ENCODE assay signal across 8 mouse cellular contexts in the genomic region with DNA sequence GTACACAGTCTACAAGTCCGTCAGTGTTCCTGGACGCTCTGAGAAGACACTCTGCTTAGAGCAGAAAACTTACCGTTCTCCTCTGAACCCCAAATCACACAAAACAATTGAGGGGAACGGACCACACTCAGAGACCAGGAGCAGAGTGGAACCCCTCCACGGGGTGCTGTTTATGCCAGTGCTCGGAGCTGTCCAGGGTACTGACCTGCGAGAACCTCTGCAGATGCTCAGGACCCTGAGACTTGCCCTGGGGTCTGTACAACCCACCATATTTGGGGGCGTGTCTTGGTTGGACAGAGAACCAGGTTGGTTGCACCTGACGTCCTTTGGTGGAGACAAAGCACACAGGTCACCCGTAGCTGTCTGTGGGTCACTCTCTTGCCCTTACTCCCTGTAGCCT.
DNase-seq lines count a peak whose midpoint lies in the region; ATAC-seq lines count a peak whose summit lies in the region.
"Had no signal": no experiment of that assay in that cellular context is flagged by ENCODE, and none has a peak within 500 bp of the region (broad histone marks: within the 10 kb centered on the region; RNA-seq: fewer than 3 reads in every experiment).

No protein-coding gene starts in this region.

- H3K4me3 ChIP-seq in midbrain, embryonic 10.5 days: no peak overlapping the region
- H3K4me3 ChIP-seq in midbrain, embryonic 16.5 days (ENCODE audit: low read depth, low read length): no peak overlapping the region
- H3K4me3 ChIP-seq: embryonic facial prominence, embryonic 13.5 days had no signal

- H3K9ac ChIP-seq in midbrain, embryonic 16.5 days (ENCODE audit: low read depth, low read length): no peak overlapping the region
- H3K9ac ChIP-seq: embryonic facial prominence, embryonic 13.5 days had no signal

- H3K9me3 ChIP-seq in midbrain, embryonic 10.5 days (replicated peaks): no peaks in the 10 kb centered on the region
- no peaks in the 10 kb centered on the region for H3K9me3 ChIP-seq in midbrain, embryonic 16.5 days (replicated peaks; ENCODE audit: control insufficient read depth, low read length, poor library complexity, severe bottlenecking)
- H3K9me3 ChIP-seq: embryonic facial prominence, embryonic 13.5 days had no signal

- DNase-seq in midbrain, embryonic 10.5 days (ENCODE audit: low spot score): peak; percentile 39
- peak; percentile 19 for DNase-seq in c-Kit-positive CD71-positive TER-119-negative erythroid progenitor cells, embryonic 14.5 days (ENCODE audit: low read depth)
- peak; percentile 80 for DNase-seq in forelimb bud, embryonic 11.5 days (ENCODE audit: low read depth, low spot score)
- DNase-seq in thymus, postnatal 25 days: peak; percentile 46
- no peak for DNase-seq in layer of hippocampus, adult 18-20 months (ENCODE audit: low spot score in 2 of 2)
- DNase-seq in right cerebral cortex, adult 18-20 months: no peak

- H3K4me1 ChIP-seq in midbrain, embryonic 10.5 days: peaks cover 2% of the 10 kb centered on the region; the same call in 1 of the 2 replicates
- H3K4me1 ChIP-seq in midbrain, embryonic 16.5 days (ENCODE audit: control insufficient read depth, insufficient read depth, low read length): no peaks in the 10 kb centered on the region
- H3K4me1 ChIP-seq: embryonic facial prominence, embryonic 13.5 days had no signal

- no peak for ATAC-seq in midbrain, embryonic 16.5 days

- no peaks in the 10 kb centered on the region for H3K27me3 ChIP-seq in midbrain, embryonic 10.5 days (ENCODE audit: low read depth, poor library complexity, severe bottlenecking)
- no peaks in the 10 kb centered on the region for H3K27me3 ChIP-seq in midbrain, embryonic 16.5 days (ENCODE audit: control insufficient read depth, insufficient read depth, low read depth, low read length)
- H3K27me3 ChIP-seq: embryonic facial prominence, embryonic 13.5 days had no signal

- 54% methylated on average over 10 of the region's 10 CpGs for WGBS in midbrain, embryonic 10.5 days
- WGBS in midbrain, embryonic 16.5 days: 46% methylated on average over 10 of the region's 10 CpGs

- no peak overlapping the region for H3K27ac ChIP-seq in midbrain, embryonic 10.5 days (replicated peaks)
- no peak overlapping the region; the same call in 1 of the 2 replicates for H3K27ac ChIP-seq in midbrain, embryonic 16.5 days (ENCODE audit: low read length)
- H3K27ac ChIP-seq: embryonic facial prominence, embryonic 13.5 days had no signal

- no peak overlapping the region for H3K4me2 ChIP-seq in midbrain, embryonic 16.5 days (ENCODE audit: low read length)
- H3K4me2 ChIP-seq: embryonic facial prominence, embryonic 13.5 days had no signal

- no peaks in the 10 kb centered on the region for H3K36me3 ChIP-seq in midbrain, embryonic 10.5 days
- no peaks in the 10 kb centered on the region for H3K36me3 ChIP-seq in midbrain, embryonic 16.5 days (ENCODE audit: control insufficient read depth, insufficient read depth, low read length)
- H3K36me3 ChIP-seq: embryonic facial prominence, embryonic 13.5 days had no signal

Comparison
In these comparisons a context has a peak if more than half of its experiments do, and no peak if none do; other contexts are left out.
1. DNase-seq: peak in midbrain, embryonic 10.5 days (single experiment), c-Kit-positive CD71-positive TER-119-negative erythroid progenitor cells, embryonic 14.5 days (single experiment), forelimb bud, embryonic 11.5 days (single experiment) and thymus, postnatal 25 days (single experiment); none in layer of hippocampus, adult 18-20 months (0 of 2) and right cerebral cortex, adult 18-20 months (single experiment).